Mouse (Mus musculus): ENCODE measurements at regions not wholly inside any gene's neighbourhood (a gene's known extent, or its start where the extent isn't known, plus 50 kb on each side); places are given as distances from the start of the nearest gene placed in this dataset.
"Not testable (repeated sequence)": the region's sequence is repeated elsewhere in the genome, so short reads cannot be mapped to it uniquely, and the experiment has no call there.

- no peaks in the 10 kb centered on the region for H3K36me3 ChIP-seq
- no peak overlapping the region for H3K9ac ChIP-seq
- no peak overlapping the region for H3K4me2 ChIP-seq (replicated peaks)
- H3K4me1 ChIP-seq, result no peaks in the 10 kb centered on the region
- H3K9me3 ChIP-seq, result no peaks in the 10 kb centered on the region
- no peaks in the 10 kb centered on the region for H3K27me3 ChIP-seq (replicated peaks)
- H3K27ac ChIP-seq, result no peak overlapping the region
- no peak overlapping the region for H3K4me3 ChIP-seq
- WGBS, result 75% methylated on average over 4 of the region's 4 CpGs
- ATAC-seq (ENCODE audit: low FRiP score, low read depth), result no peak
These were observed 116.2 kb downstream of the Nucb2 start for GRCm38 (mm10) chr7:116620381-116620780.

DNA sequence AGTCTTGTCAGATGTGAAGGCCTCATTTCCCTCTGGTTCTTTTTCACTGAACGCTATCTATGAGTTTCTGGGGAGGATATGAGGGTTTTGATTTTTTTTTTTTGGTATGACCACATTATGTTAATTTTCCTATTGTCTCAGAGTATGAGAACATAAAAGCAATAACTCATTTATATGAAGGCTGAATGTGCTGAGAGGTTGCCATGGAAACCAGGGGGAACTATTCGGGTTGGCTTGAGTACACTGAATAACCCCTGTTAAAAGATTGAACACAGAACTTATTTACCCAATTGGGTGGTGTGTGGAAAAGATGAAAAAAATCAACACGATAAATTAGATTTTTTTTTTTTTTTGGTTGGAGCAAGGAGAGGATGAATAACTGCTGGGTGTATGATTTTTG lies 129.0 kb downstream of the Nucb2 start:
- H3K4me2 ChIP-seq (replicated peaks), result no peak overlapping the region
- no peak overlapping the region for H3K4me3 ChIP-seq
- H3K27ac ChIP-seq, result no peak overlapping the region
- no peak overlapping the region for H3K9ac ChIP-seq
- no peaks in the 10 kb centered on the region for H3K36me3 ChIP-seq
- no peaks in the 10 kb centered on the region for H3K9me3 ChIP-seq
- no peaks in the 10 kb centered on the region for H3K4me1 ChIP-seq
- ATAC-seq (ENCODE audit: low FRiP score, low read depth), result no peak
- WGBS, result 73% methylated on average over 3 of the region's 3 CpGs
- H3K27me3 ChIP-seq (replicated peaks), result no peaks in the 10 kb centered on the region

- 55% methylated on average over 10 of the region's 10 CpGs for WGBS
- H3K9ac ChIP-seq, result no peak overlapping the region
- no peaks in the 10 kb centered on the region for H3K9me3 ChIP-seq
- H3K27ac ChIP-seq, result no peak overlapping the region
- H3K36me3 ChIP-seq, result no peaks in the 10 kb centered on the region
- no peak for ATAC-seq (ENCODE audit: low FRiP score, low read depth)
- H3K4me3 ChIP-seq, result no peak overlapping the region
- no peaks in the 10 kb centered on the region for H3K27me3 ChIP-seq (replicated peaks)
- H3K4me1 ChIP-seq, result no peaks in the 10 kb centered on the region
- no peak overlapping the region for H3K4me2 ChIP-seq (replicated peaks)
These were observed 140.9 kb downstream of the Nucb2 start for GRCm38 (mm10) chr7:116644902-116645650.

- WGBS, result 69% methylated on average over 10 of the region's 10 CpGs
- no peak overlapping the region for H3K4me3 ChIP-seq
- no peak overlapping the region for H3K4me2 ChIP-seq (replicated peaks)
- ATAC-seq (ENCODE audit: low FRiP score, low read depth), result no peak
- H3K9ac ChIP-seq, result no peak overlapping the region
- H3K9me3 ChIP-seq, result no peaks in the 10 kb centered on the region
- no peak overlapping the region for H3K27ac ChIP-seq
- H3K27me3 ChIP-seq (replicated peaks), result no peaks in the 10 kb centered on the region
- H3K4me1 ChIP-seq, result no peaks in the 10 kb centered on the region
- H3K36me3 ChIP-seq, result no peaks in the 10 kb centered on the region
These were observed 150.3 kb downstream of the Nucb2 start for GRCm38 (mm10) chr7:116654466-116654865.

DNA sequence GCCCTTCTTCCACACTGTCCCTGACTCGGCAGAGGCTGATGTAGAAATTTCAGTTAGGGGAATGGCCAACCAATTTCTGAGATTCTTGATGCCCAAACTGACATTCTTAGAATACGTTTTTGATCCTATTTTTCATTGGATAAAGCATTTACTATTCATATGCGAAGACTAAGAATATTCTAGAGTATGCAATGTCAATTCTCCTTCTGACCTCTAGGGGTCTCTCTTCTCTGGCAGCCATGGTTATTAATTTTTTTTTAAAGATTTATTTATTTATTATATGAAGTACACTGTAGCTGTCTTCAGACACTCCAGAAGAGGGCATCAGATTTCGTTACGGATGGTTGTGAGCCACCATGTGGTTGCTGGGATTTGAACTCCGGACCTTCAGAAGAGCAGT lies 152.9 kb downstream of the Nucb2 start:
- H3K4me2 ChIP-seq (replicated peaks); H3K4me3 ChIP-seq; H3K9ac ChIP-seq; H3K4me1 ChIP-seq; H3K9me3 ChIP-seq; H3K27me3 ChIP-seq (replicated peaks); H3K27ac ChIP-seq; ATAC-seq (ENCODE audit: low FRiP score, low read depth); H3K36me3 ChIP-seq: not testable (repeated sequence)
- WGBS, result 91% methylated on average over 6 of the region's 6 CpGs

- no peak for ATAC-seq (ENCODE audit: low FRiP score, low read depth)
- H3K4me2 ChIP-seq (replicated peaks), result no peak overlapping the region
- no peaks in the 10 kb centered on the region for H3K4me1 ChIP-seq
- H3K9ac ChIP-seq, result no peak overlapping the region
- no peaks in the 10 kb centered on the region for H3K27me3 ChIP-seq (replicated peaks)
- H3K27ac ChIP-seq, result no peak overlapping the region
- no peaks in the 10 kb centered on the region for H3K9me3 ChIP-seq
- H3K4me3 ChIP-seq, result no peak overlapping the region
- 93% methylated on average over 15 of the region's 15 CpGs for WGBS
- H3K36me3 ChIP-seq, result no peaks in the 10 kb centered on the region
These were observed 161.4 kb downstream of the Nucb2 start for GRCm38 (mm10) chr7:116665581-116665980.

DNA sequence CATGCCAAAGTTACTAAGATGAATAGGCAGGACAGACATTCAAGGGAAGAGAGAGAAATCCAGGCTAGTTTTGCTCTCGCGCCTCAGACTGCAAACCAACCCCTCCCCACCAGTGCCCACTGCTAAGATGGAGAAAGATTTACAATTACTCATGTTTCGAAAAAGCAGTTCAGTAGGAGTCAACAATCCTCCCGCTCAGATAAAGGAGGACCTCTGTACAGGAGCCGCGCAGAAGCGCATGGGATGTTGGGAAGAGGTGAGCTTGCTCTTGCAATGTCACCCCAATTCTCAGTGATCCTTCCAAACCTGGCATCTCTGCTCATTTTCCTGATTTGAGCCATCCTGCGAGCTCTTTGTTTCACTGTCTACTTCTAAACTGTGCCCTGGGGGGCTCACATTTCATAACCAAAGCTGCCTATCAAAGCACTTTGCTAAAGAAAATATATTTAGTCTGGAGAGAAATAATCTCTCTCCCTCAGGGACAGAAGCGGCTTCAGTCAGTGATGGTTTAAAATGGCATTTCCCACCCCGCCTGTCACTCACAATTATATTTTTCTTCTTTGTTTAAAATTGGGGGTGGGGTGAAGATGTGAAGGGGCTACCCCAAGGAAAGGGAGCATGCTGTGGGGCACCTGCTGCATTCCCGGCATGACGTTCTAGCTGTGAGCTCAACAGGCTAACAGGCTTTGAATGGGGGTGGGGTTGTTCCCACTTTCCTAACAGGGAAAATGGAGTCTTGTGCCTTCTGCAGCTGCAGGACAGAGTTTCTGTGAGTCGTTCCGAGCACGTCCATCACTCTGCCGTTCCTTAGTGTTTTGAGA lies 170.2 kb downstream of the Nucb2 start:
- Histone ChIP-seq H3K27ac (no peak overlapping the region), H3K9ac (no peak overlapping the region)
- ATAC-seq (ENCODE audit: low FRiP score, low read depth), result no peak

GRCm38 (mm10) chr7:116676696-116677095 lies 172.5 kb downstream of the Nucb2 start:
- no peaks in the 10 kb centered on the region for H3K36me3 ChIP-seq
- no peak overlapping the region for H3K9ac ChIP-seq
- H3K4me2 ChIP-seq (replicated peaks), result no peak overlapping the region
- no peaks in the 10 kb centered on the region for H3K27me3 ChIP-seq (replicated peaks)
- peaks cover 3% of the 10 kb centered on the region; the same call in 1 of the 2 replicates for H3K4me1 ChIP-seq
- no peak overlapping the region for H3K4me3 ChIP-seq
- WGBS, result 81% methylated on average over 1 of the region's 1 CpGs
- ATAC-seq (ENCODE audit: low FRiP score, low read depth), result no peak
- H3K9me3 ChIP-seq, result no peaks in the 10 kb centered on the region
- no peak overlapping the region for H3K27ac ChIP-seq

More for the DNA sequence above, 170.2 kb downstream of the Nucb2 start:
- 73% methylated on average over 16 of the region's 16 CpGs for WGBS
- Histone ChIP-seq H3K36me3 (no peaks in the 10 kb centered on the region), H3K27me3 (replicated peaks) (no peaks in the 10 kb centered on the region), H3K4me1 (no peaks in the 10 kb centered on the region), H3K9me3 (no peaks in the 10 kb centered on the region), H3K4me3 (no peak overlapping the region), H3K4me2 (replicated peaks) (no peak overlapping the region)

GRCm38 (mm10) chr7:116679195-116679594 lies 175.0 kb downstream of the Nucb2 start:
- ATAC-seq (ENCODE audit: low FRiP score, low read depth), result no peak
- H3K9ac ChIP-seq, result no peak overlapping the region
- H3K4me1 ChIP-seq, result peaks cover 6% of the 10 kb centered on the region; the same call in 1 of the 2 replicates
- H3K4me2 ChIP-seq (replicated peaks), result no peak overlapping the region
- no peak overlapping the region for H3K4me3 ChIP-seq
- H3K9me3 ChIP-seq, result no peaks in the 10 kb centered on the region
- H3K36me3 ChIP-seq, result no peaks in the 10 kb centered on the region
- no peaks in the 10 kb centered on the region for H3K27me3 ChIP-seq (replicated peaks)
- WGBS, result 82% methylated on average over 4 of the region's 4 CpGs
- no peak overlapping the region for H3K27ac ChIP-seq

DNA sequence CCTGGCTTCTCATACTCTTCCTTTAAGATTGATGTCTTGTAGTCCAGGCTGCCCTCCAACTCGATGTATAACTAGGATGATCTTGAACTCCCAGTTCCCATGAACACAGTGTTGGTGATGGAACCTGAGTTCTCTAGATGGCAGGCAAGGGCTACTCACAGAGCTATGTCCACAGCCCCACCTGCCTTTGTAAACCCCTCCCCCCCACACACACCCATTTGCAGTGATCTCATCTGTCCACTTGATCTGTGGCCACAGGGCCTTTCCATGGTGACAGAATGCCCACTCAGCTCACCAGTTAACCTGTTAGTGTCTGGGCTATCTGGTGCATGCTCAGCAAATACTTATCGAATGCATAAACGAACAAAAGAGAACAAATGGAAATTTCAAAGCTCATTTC lies 176.4 kb downstream of the Nucb2 start:
- no peak overlapping the region for H3K27ac ChIP-seq
- no peaks in the 10 kb centered on the region for H3K27me3 ChIP-seq (replicated peaks)
- ATAC-seq (ENCODE audit: low FRiP score, low read depth), result no peak
- no peak overlapping the region for H3K4me3 ChIP-seq
- H3K36me3 ChIP-seq, result no peaks in the 10 kb centered on the region
- H3K9ac ChIP-seq, result no peak overlapping the region
- H3K4me2 ChIP-seq (replicated peaks), result no peak overlapping the region
- H3K9me3 ChIP-seq, result no peaks in the 10 kb centered on the region
- H3K4me1 ChIP-seq, result peaks cover 6% of the 10 kb centered on the region; the same call in 1 of the 2 replicates
- 79% methylated on average over 3 of the region's 3 CpGs for WGBS

- Histone ChIP-seq H3K9me3 (no peaks in the 10 kb centered on the region), H3K36me3 (no peaks in the 10 kb centered on the region), H3K4me3 (no peak overlapping the region), H3K9ac (no peak overlapping the region), H3K27me3 (replicated peaks) (no peaks in the 10 kb centered on the region), H3K4me2 (replicated peaks) (no peak overlapping the region), H3K4me1 (peaks cover 6% of the 10 kb centered on the region; the same call in 1 of the 2 replicates), H3K27ac (no peak overlapping the region)
- peak; percentile 70 for ATAC-seq (ENCODE audit: low FRiP score, low read depth)
- WGBS, result 22% methylated on average over 8 of the region's 8 CpGs
These were observed 177.1 kb downstream of the Nucb2 start for GRCm38 (mm10) chr7:116681268-116681667.

DNA sequence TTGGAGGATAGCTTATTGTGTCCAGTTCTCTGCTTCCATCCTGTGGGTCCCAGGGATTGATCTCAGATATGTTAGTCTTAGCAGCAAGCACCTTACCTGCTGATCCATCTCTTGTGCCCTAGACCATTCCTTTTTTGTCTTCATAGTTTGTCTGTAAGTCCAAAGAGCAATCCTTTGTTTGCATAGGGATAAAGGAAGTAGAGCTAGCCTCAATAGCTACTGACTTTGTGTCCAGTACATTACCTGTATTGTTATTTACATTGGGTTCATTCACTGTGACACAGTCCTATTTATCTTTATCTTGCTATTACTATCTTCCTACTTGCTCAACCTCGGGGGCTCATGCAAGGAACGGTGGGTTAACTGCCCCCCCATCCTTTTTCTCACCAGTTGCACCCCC lies 196.2 kb downstream of the Nucb2 start:
- WGBS, result 72% methylated on average over 2 of the region's 2 CpGs
- H3K9me3 ChIP-seq, result 0 out of 2 replicates have a peak, but pooled peaks cover under 1% of the 10 kb centered on the region
- no peaks in the 10 kb centered on the region for H3K4me1 ChIP-seq
- H3K9ac ChIP-seq, result no peak overlapping the region
- H3K36me3 ChIP-seq, result no peaks in the 10 kb centered on the region
- H3K4me2 ChIP-seq (replicated peaks), result no peak overlapping the region
- H3K27me3 ChIP-seq (replicated peaks), result no peaks in the 10 kb centered on the region
- H3K27ac ChIP-seq, result no peak overlapping the region
- H3K4me3 ChIP-seq, result no peak overlapping the region
- ATAC-seq (ENCODE audit: low FRiP score, low read depth), result no peak
